Mouse (Mus musculus): ENCODE measurements around the gene Selplg. TPM values are rescaled to one million over a fixed set of nuclear protein-coding genes. Genes with fewer than 3 reads are reported as not detected.

Selplg gene
- polyA plus RNA-seq, 1 experiment from 2014 or later: 0.51 TPM

DNA sequence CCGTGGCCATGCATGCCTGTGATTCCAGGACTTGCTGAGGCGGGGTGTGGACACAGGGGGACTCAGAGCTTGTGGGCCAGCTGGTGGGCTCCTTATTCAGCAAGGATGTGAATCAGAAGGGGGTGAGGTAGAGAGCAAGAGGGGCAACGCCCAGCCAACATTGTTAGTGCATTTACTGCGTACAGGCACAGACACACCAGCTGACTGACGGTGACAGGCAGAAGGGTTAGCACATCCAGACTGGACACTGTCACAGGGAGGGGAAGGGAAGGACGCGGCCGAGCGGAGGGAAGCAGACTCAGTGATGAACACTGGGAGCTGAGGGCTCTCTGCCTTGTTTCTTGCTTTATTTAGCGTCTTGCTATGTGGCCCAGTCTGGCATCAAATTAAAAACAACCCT is 21.1 kb upstream of the Selplg start:
- H3K4me3 ChIP-seq: no peak overlapping the region
- H3K9ac ChIP-seq: peak overlapping the region; percentile 47
- H3K27ac ChIP-seq (ENCODE audit: poor library complexity, severe bottlenecking): peak overlapping the region; percentile 62
- peaks cover 47% of the 10 kb centered on the region for H3K36me3 ChIP-seq
- H3K9me3 ChIP-seq (replicated peaks): 0 out of 2 replicates have a peak, but pooled peaks cover 3% of the 10 kb centered on the region
- 69% methylated on average over 10 of the region's 10 CpGs for WGBS
- peaks cover 62% of the 10 kb centered on the region for H3K4me1 ChIP-seq (replicated peaks)
- ATAC-seq (ENCODE audit: insufficient number of reproducible peaks, low FRiP score): no peak
- no peaks in the 10 kb centered on the region for H3K27me3 ChIP-seq (replicated peaks)
- H3K4me2 ChIP-seq: no peak overlapping the region

DNA sequence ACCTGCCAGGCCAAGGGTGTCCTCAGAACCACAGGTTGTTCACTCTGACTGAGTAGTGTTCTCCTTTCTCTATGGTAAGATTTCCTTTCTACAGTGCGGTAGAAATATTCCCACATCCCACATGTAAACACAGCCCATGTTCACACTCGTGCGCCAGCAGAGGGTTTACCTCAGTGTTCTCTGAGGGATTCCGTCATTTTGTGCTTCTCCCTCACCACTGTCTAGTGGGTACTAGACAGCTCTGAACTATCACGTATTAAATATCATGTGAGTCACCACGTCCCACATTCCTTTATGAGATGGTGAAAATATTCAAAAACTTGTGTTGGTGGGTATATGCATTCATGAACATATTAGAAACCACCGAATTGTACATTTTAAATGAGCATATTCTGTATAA is 20.0 kb upstream of the Selplg start:
- Histone ChIP-seq H3K4me3 (no peak overlapping the region), H3K27me3 (replicated peaks) (no peaks in the 10 kb centered on the region), H3K27ac (ENCODE audit: poor library complexity, severe bottlenecking) (peak overlapping the region; percentile 15; the same call in 1 of the 2 replicates), H3K4me1 (replicated peaks) (peaks cover 52% of the 10 kb centered on the region), H3K9ac (no peak overlapping the region), H3K9me3 (replicated peaks) (0 out of 2 replicates have a peak, but pooled peaks cover 3% of the 10 kb centered on the region), H3K4me2 (no peak overlapping the region), H3K36me3 (peaks cover 56% of the 10 kb centered on the region)
- 95% methylated on average over 7 of the region's 7 CpGs for WGBS
- no peak for ATAC-seq (ENCODE audit: insufficient number of reproducible peaks, low FRiP score)

DNA sequence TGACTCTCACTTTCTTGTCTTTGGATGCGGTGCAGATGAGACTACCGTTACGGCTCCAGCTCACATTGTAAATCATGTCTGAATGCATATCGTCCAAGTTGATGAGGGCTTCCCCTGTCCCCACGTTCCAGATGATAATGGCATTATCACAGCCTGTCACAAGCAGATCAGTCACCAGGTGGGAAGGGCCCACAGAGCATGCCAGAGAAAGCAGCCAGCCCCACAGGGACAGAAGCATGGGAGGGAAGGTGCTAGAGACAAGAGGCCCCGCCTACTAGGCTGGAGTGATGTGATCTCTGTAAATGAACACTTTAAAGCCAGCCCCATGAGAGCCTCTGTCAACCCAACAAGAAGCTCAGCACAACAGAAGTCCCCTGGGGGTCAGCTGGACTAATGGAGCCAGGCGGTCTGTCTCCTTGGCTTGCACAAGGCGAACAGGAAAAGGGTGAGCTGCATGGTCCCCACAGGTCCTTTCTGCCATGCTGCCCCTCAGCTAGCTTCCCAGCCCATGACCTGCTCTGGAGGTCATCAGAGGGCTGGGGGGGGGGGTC is 18.3 kb upstream of the Selplg start:
- H3K27me3 ChIP-seq (replicated peaks): no peaks in the 10 kb centered on the region
- no peak overlapping the region for H3K4me3 ChIP-seq
- no peak overlapping the region for H3K4me2 ChIP-seq
- H3K9me3 ChIP-seq (replicated peaks): 0 out of 2 replicates have a peak, but pooled peaks cover 3% of the 10 kb centered on the region
- 53% methylated on average over 8 of the region's 8 CpGs for whole genome bisulfite sequencing
- no peak for ATAC-seq (ENCODE audit: insufficient number of reproducible peaks, low FRiP score)
- no peak overlapping the region for H3K9ac ChIP-seq
- H3K36me3 ChIP-seq: peaks cover 73% of the 10 kb centered on the region
- H3K4me1 ChIP-seq (replicated peaks): peaks cover 35% of the 10 kb centered on the region
- 0 out of 2 replicates have a peak overlapping the region, but pooled peaks have one; percentile 18 for H3K27ac ChIP-seq (ENCODE audit: poor library complexity, severe bottlenecking)

DNA sequence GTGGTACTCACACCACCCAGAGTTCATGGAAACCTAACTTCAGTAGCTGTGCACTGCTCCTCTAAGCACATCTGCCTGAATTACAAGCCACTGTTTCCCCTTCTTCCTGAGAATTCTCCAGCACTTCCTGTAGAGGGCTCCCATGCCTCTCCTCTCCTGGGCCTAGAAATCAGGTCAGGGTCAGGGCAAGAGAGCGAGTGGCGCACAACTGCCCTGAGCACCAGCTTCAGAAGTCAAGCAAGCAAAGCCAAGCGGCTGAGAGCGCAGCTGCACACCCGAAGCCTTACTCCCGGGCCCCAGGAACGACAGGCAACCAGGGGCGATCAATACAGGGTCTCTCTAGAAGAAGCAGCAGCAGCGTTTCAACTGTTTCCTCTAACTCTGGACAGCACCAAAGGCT is 15.2 kb upstream of the Selplg start:
- no peak overlapping the region for H3K4me2 ChIP-seq
- WGBS: 86% methylated on average over 9 of the region's 9 CpGs
- H3K9me3 ChIP-seq (replicated peaks): 0 out of 2 replicates have a peak, but pooled peaks cover 3% of the 10 kb centered on the region
- H3K9ac ChIP-seq: no peak overlapping the region
- H3K4me1 ChIP-seq (replicated peaks): peaks cover 9% of the 10 kb centered on the region
- no peak overlapping the region for H3K27ac ChIP-seq (ENCODE audit: poor library complexity, severe bottlenecking)
- H3K27me3 ChIP-seq (replicated peaks): no peaks in the 10 kb centered on the region
- H3K36me3 ChIP-seq: peaks cover 98% of the 10 kb centered on the region
- H3K4me3 ChIP-seq: no peak overlapping the region
- no peak for ATAC-seq (ENCODE audit: insufficient number of reproducible peaks, low FRiP score)

DNA sequence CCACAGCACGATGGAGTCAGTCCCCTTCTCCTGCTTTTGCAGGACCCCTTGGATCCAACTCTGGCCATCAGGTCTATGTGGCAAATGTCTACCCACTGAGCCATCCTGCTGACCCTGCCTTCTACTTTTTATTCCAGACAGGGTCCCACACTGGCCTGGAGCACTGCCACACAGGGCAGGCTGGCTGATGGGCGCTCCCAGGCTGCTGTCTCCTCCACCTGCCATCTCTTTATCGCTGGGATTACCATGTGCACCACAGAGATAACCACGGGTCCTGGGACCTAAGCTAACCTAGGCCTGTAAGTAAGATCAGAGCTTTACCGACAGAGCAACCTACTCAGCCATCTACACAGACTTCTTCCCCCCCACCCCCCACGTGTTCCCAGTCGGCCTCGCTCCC is 14.2 kb upstream of the Selplg start:
- no peaks in the 10 kb centered on the region for H3K27me3 ChIP-seq (replicated peaks)
- H3K36me3 ChIP-seq: peaks cover 100% of the 10 kb centered on the region
- H3K4me3 ChIP-seq: no peak overlapping the region
- no peak overlapping the region for H3K9ac ChIP-seq
- no peak overlapping the region for H3K27ac ChIP-seq (ENCODE audit: poor library complexity, severe bottlenecking)
- 78% methylated on average over 8 of the region's 8 CpGs for whole genome bisulfite sequencing
- H3K9me3 ChIP-seq (replicated peaks): 0 out of 2 replicates have a peak, but pooled peaks cover 3% of the 10 kb centered on the region
- 0 out of 2 replicates have a peak, but pooled peaks have one; percentile 37 for ATAC-seq (ENCODE audit: insufficient number of reproducible peaks, low FRiP score)
- H3K4me1 ChIP-seq (replicated peaks): peaks cover 13% of the 10 kb centered on the region
- H3K4me2 ChIP-seq: no peak overlapping the region

DNA sequence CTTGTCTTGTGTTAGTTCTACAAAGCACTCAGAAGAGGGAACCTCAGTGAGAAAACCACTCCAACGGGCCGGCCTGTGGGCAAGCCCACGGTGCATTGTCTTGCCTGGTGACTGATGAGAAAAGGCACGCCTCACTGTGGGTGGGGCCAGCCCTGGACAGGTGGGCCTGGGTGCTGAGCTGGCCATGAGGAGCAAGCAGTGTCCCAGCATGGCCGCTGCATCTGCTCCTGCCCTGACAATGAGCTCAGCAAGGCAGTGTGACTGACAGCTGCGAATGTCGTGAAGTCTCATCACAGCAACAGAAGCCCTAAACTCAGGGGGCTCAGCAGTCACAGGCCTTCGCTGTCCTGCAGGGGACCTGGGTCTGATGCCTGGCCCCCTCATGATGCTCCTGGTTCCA is 13.2 kb upstream of the Selplg start:
- H3K4me2 ChIP-seq: no peak overlapping the region
- H3K27me3 ChIP-seq (replicated peaks): no peaks in the 10 kb centered on the region
- H3K4me3 ChIP-seq: no peak overlapping the region
- H3K4me1 ChIP-seq (replicated peaks): peaks cover 10% of the 10 kb centered on the region
- peaks cover 95% of the 10 kb centered on the region for H3K36me3 ChIP-seq
- no peak overlapping the region for H3K9ac ChIP-seq
- WGBS: 86% methylated on average over 8 of the region's 8 CpGs
- 0 out of 2 replicates have a peak, but pooled peaks cover 3% of the 10 kb centered on the region for H3K9me3 ChIP-seq (replicated peaks)
- no peak for ATAC-seq (ENCODE audit: insufficient number of reproducible peaks, low FRiP score)
- no peak overlapping the region for H3K27ac ChIP-seq (ENCODE audit: poor library complexity, severe bottlenecking)

DNA sequence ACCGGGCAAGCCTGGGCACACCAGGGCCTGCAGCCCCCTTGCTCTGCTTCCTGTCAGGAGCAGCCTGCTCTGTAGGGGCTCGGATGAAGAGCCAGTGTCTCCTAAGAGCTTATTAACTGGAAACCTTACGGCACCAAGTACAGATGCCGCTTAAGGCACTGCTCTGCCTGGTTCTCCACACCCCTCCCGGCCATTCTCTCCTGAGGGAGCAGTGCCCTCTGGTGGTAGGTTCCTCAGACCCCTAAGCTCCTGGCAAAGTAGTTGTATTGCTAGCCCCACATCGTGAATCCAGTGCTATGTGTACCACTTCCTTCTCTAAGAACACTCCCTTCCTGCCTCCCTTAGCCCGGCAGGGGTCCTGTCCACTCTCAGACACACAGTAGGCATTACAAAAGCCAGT is 12.3 kb upstream of the Selplg start:
- Histone ChIP-seq H3K4me1 (replicated peaks) (peaks cover 10% of the 10 kb centered on the region), H3K9ac (peak overlapping the region; percentile 23; the same call in 1 of the 2 replicates), H3K27me3 (replicated peaks) (no peaks in the 10 kb centered on the region), H3K9me3 (replicated peaks) (0 out of 2 replicates have a peak, but pooled peaks cover 3% of the 10 kb centered on the region), H3K4me3 (no peak overlapping the region), H3K27ac (ENCODE audit: poor library complexity, severe bottlenecking) (no peak overlapping the region), H3K36me3 (peaks cover 95% of the 10 kb centered on the region), H3K4me2 (no peak overlapping the region)
- WGBS: 67% methylated on average over 7 of the region's 7 CpGs
- ATAC-seq (ENCODE audit: insufficient number of reproducible peaks, low FRiP score): no peak

DNA sequence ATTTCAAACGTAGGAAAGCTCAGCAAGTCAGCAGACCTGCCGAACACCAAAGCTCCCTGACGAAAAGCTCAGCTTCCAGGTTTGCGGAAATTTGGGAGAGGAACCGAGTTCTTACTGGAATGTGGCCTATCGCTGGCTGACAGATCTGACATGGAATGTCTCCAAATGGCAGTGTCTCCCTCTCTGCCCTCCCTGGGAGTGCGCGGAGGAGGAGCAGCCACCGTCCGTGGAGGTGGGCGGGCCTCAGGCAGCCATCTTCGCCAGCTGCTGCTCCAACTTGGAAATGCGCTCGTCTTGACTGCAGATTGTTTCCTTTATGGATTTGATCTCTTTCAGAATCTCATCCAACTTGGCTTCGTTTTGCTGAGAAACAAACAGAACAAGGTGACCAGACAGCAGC is 11.7 kb upstream of the Selplg start:
- Histone ChIP-seq H3K27ac (ENCODE audit: poor library complexity, severe bottlenecking) (no peak overlapping the region), H3K4me2 (no peak overlapping the region), H3K4me1 (replicated peaks) (peaks cover 10% of the 10 kb centered on the region), H3K27me3 (replicated peaks) (no peaks in the 10 kb centered on the region), H3K4me3 (no peak overlapping the region), H3K9me3 (replicated peaks) (0 out of 2 replicates have a peak, but pooled peaks cover 3% of the 10 kb centered on the region), H3K36me3 (peaks cover 91% of the 10 kb centered on the region), H3K9ac (0 out of 2 replicates have a peak overlapping the region, but pooled peaks have one; percentile 23)
- no peak for ATAC-seq (ENCODE audit: insufficient number of reproducible peaks, low FRiP score)
- WGBS: 78% methylated on average over 15 of the region's 15 CpGs

DNA sequence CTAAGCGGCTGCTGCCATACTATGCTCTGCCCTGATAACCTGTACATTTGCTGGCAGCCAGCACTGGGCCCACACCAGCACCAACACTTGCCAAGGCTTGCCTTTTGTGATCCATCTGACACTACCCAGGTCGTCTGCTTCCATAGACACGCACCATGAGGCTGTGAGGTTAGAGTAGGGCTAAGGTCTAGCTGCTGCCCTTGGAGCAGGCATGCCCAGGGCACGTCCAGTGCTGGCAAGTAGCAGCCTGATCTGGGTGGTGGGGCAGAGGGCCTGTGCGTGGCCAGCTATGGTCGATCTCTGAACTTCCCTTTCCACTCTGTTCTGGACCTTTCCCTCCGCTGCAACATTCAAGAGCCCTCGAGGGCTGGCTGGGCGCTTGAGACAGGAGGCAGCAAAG is 10.5 kb upstream of the Selplg start:
- H3K4me1 ChIP-seq (replicated peaks): peaks cover 10% of the 10 kb centered on the region
- H3K36me3 ChIP-seq: peaks cover 79% of the 10 kb centered on the region
- H3K4me3 ChIP-seq: no peak overlapping the region
- H3K4me2 ChIP-seq: no peak overlapping the region
- no peak for ATAC-seq (ENCODE audit: insufficient number of reproducible peaks, low FRiP score)
- no peak overlapping the region for H3K27ac ChIP-seq (ENCODE audit: poor library complexity, severe bottlenecking)
- 92% methylated on average over 9 of the region's 9 CpGs for WGBS
- no peak overlapping the region for H3K9ac ChIP-seq
- no peaks in the 10 kb centered on the region for H3K9me3 ChIP-seq (replicated peaks)
- no peaks in the 10 kb centered on the region for H3K27me3 ChIP-seq (replicated peaks)

DNA sequence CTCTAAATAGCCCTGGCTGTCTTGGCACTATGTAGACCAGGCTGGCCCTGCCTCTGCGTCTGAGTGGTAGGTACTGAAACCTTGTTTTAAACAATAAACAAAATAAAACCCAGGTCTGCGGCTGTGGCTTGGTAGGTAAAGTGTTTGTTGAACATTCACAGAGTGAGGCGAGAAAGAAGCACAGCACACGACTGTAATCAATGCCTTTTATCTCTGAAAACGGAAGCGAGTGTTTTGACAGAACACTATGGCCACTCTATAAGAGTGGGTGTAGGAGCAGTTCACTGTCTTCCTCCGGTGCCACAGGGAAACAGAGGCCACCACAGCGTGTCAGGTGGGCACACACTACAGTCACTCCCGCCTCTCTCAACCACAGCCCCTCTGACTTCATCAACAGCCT is 9.8 kb upstream of the Selplg start:
- Histone ChIP-seq H3K9me3 (replicated peaks) (no peaks in the 10 kb centered on the region), H3K27ac (ENCODE audit: poor library complexity, severe bottlenecking) (no peak overlapping the region), H3K4me3 (no peak overlapping the region), H3K9ac (no peak overlapping the region), H3K4me2 (no peak overlapping the region), H3K27me3 (replicated peaks) (no peaks in the 10 kb centered on the region), H3K4me1 (replicated peaks) (peaks cover 10% of the 10 kb centered on the region), H3K36me3 (peaks cover 73% of the 10 kb centered on the region)
- 75% methylated on average over 9 of the region's 9 CpGs for WGBS
- no peak for ATAC-seq (ENCODE audit: insufficient number of reproducible peaks, low FRiP score)

DNA sequence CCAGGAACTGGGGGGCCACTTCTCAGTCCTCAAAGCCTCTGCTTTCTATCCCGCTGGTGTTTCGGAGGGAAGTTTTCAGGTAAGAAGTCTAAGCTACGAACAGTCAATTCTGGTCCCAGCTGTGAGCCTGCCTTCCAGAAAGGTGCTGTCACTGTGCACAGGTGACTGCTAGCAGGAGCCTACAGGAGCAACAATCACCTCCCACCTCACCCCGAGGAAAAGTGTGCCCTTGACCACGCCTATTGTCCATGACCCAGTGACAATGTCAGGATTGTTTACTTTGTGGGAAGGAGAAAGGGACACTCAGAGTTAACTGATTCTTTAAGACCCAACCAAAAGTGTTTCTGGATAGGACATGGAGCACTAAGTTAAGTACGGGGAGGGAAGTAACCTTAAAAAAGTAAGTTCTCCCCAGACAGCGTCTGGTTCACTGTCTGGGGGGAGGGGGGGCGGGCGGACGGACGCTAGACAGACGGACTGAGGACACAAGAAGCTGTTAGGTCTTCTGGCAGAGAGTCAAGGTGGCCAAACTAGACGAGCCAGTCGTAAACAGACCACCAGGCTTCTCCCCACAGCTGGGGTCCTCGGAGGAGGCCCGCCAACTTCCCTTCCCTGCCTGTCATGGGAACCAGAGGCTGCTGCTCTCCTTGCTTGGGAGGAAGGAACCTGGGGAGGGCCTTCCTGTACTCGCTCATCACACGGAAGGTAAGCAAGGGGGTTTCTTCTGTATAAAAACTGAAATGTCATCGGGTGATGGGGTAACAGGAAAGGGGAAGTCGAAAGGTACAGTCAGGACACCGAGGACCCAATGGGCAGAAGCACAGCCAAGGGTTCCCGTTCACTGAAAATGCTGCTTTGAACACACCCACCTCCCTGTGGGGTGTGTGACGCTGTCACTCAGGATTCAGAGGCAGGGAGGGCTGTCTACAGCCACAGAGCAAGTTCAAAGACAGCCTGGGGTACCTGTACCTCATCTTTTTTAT is 9.1 kb upstream of the Selplg start:
- no peak for ATAC-seq (ENCODE audit: insufficient number of reproducible peaks, low FRiP score)
- no peak overlapping the region for H3K4me3 ChIP-seq
- H3K36me3 ChIP-seq: peaks cover 66% of the 10 kb centered on the region
- no peaks in the 10 kb centered on the region for H3K27me3 ChIP-seq (replicated peaks)
- no peak overlapping the region for H3K9ac ChIP-seq
- 83% methylated on average over 23 of the region's 23 CpGs for WGBS
- no peaks in the 10 kb centered on the region for H3K9me3 ChIP-seq (replicated peaks)
- H3K4me1 ChIP-seq (replicated peaks): peaks cover 10% of the 10 kb centered on the region
- H3K27ac ChIP-seq (ENCODE audit: poor library complexity, severe bottlenecking): no peak overlapping the region
- H3K4me2 ChIP-seq: no peak overlapping the region
